Mouse (Mus musculus) c-Kit-positive CD71-positive TER-119-positive erythroid progenitor cells, embryonic 14.5 days (primary cell): ENCODE measurements around the gene Oxnad1.
A peak's percentile ranks its signal among the peaks of the same experiment; 100 is the strongest.
"Not testable (repeated sequence)": the region's sequence is repeated elsewhere in the genome, so short reads cannot be mapped to it uniquely, and the experiment has no call there.

Source experiments
- DNase-seq: peaks from one replicate; pipeline ENCODE4 v3.0.0-alpha.2; 2013; ENCODE audit warnings: low spot score

The Oxnad1 gene

GRCm38 (mm10) chr14:32084761-32085485 lies at the start of gene Oxnad1:
TSS of gene Oxnad1 (plus strand) at chr14:32085374.
- peak; percentile 85 for DNase-seq

GRCm38 (mm10) chr14:32036482-32036881 lies 48.7 kb upstream of the Oxnad1 start:
- no peak for DNase-seq

GRCm38 (mm10) chr14:32037661-32038252 lies 47.4 kb upstream of the Oxnad1 start:
- DNase-seq = peak; percentile 64

- DNase-seq = no peak
Measured at GRCm38 (mm10) chr14:32042108-32042507, 43.1 kb upstream of the Oxnad1 start.

GRCm38 (mm10) chr14:32046357-32046756 lies 38.8 kb upstream of the Oxnad1 start:
- no peak for DNase-seq

- DNase-seq = no peak
Measured at GRCm38 (mm10) chr14:32050171-32050570, 35.0 kb upstream of the Oxnad1 start.

- no peak for DNase-seq
Measured at GRCm38 (mm10) chr14:32053895-32054294, 31.3 kb upstream of the Oxnad1 start.

GRCm38 (mm10) chr14:32054788-32055187 lies 30.4 kb upstream of the Oxnad1 start:
- DNase-seq = no peak

GRCm38 (mm10) chr14:32055781-32056180 lies 29.4 kb upstream of the Oxnad1 start:
- DNase-seq = no peak

- DNase-seq = no peak
Measured at GRCm38 (mm10) chr14:32056675-32057074, 28.5 kb upstream of the Oxnad1 start.

GRCm38 (mm10) chr14:32057664-32058063 lies 27.5 kb upstream of the Oxnad1 start:
- DNase-seq = no peak

- no peak for DNase-seq
Measured at GRCm38 (mm10) chr14:32061398-32061797, 23.8 kb upstream of the Oxnad1 start.

- DNase-seq = no peak
Measured at GRCm38 (mm10) chr14:32072807-32073206, 12.4 kb upstream of the Oxnad1 start.

GRCm38 (mm10) chr14:32073211-32073685 lies 11.9 kb upstream of the Oxnad1 start:
- DNase-seq = no peak

GRCm38 (mm10) chr14:32073901-32074300 lies 11.3 kb upstream of the Oxnad1 start:
- DNase-seq = no peak

- peak; percentile 70 for DNase-seq
Measured at GRCm38 (mm10) chr14:32076896-32077575, 8.1 kb upstream of the Oxnad1 start.

- DNase-seq = no peak
Measured at GRCm38 (mm10) chr14:32081026-32081425, 4.1 kb upstream of the Oxnad1 start.

- no peak for DNase-seq
Measured at GRCm38 (mm10) chr14:32082891-32083290, 2.3 kb upstream of the Oxnad1 start.

GRCm38 (mm10) chr14:32083466-32083865 lies 1.7 kb upstream of the Oxnad1 start:
- no peak for DNase-seq

GRCm38 (mm10) chr14:32085486-32086201 lies 470 bp downstream of the Oxnad1 start, which contains the start of gene Dph3:
TSS of gene Dph3 (minus strand) at chr14:32085729.
- DNase-seq = peak; percentile 98

- peak; percentile 85 for DNase-seq
Measured at GRCm38 (mm10) chr14:32086226-32086625, 1.1 kb downstream of the Oxnad1 start.

- not testable (repeated sequence) for DNase-seq
Measured at GRCm38 (mm10) chr14:32087584-32088248, 2.5 kb downstream of the Oxnad1 start.
